Mouse (Mus musculus): ENCODE results near the gene Plcg1. TPM values are rescaled to one million over a fixed set of nuclear protein-coding genes. Genes with fewer than 3 reads are reported as not detected.

Plcg1 gene
- polyA plus RNA-seq, 1 experiment from 2014 or later = 52.8 TPM

DNA sequence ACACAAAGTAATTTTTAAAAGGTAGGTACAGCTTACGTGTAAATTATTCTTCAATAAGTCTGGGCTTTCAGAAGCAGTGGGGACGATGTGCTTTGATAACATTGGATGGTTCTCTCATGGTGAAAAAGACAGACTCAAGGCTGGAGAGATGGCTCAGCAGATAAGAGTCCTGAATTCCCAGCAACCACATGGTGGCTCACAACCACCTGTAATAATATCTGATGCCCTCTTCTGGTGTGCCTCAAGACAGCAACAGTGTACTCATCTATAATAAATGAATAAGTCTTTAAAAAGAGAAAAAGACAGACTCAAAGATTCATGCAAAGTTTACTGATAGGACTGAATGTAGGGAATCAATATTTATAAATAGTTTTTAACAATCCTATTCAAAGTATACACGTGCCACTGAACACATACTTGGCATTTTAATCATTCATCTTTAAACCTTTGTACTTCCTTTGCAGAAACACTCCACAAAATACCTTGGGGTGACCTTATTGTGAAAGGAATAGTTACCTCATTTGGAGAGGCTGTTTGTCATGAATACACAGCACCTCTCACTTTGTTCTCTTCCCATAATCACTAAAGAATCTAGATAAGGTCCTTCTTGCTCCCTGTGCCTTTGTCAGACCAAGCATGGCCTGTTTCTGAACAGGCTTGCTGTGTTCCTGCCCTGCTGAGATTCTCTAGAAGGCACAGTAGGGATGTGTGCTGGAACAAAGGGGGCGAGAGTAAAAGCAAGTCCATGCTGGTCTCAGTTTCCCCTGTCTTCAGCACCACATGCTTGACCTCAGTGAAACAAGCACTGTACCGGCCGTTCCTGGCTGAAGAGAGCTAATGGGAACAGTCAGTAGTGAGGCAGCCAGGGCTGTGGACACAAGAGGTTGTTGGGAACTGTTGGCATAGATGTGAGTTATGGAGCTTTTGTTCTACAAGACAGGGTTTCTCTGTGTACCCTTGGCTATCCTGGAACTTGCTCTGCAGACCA, 4.9 kb upstream of the Plcg1 start:
- ATAC-seq (replicated peaks; ENCODE audit: low FRiP score) = no peak
- H3K9me3 ChIP-seq (replicated peaks) = no peaks in the 10 kb centered on the region
- WGBS = 87% methylated on average over 6 of the region's 6 CpGs
- no peak overlapping the region for H3K4me2 ChIP-seq
- H3K9ac ChIP-seq = no peak overlapping the region
- H3K27ac ChIP-seq = no peak overlapping the region
- H3K4me1 ChIP-seq = peaks cover 12% of the 10 kb centered on the region
- peaks cover 44% of the 10 kb centered on the region for H3K36me3 ChIP-seq
- H3K4me3 ChIP-seq (replicated peaks) = no peak overlapping the region
- H3K27me3 ChIP-seq = peaks cover 2% of the 10 kb centered on the region; the same call in 1 of the 2 replicates

DNA sequence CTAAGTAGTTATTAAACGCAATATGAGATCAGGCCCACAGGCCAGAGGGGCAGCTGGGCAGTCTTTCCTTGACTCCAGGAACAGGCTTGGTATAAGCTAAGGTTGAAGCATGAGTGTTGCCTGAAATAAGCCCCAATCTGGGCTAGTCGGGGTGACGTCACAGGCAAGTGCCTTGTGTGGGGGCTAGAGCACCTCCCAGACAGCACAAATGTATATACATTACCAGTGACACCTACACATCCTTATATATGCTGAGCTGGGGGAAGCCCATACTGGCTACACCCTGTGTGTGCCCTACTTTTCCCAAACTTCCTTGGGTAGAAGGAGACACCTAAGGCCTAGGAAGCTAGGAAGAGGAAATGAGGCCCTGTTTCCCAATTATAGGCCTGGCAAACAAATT, 2.1 kb upstream of the Plcg1 start:
- no peak for ATAC-seq (replicated peaks; ENCODE audit: low FRiP score)
- WGBS = 89% methylated on average over 3 of the region's 3 CpGs

DNA sequence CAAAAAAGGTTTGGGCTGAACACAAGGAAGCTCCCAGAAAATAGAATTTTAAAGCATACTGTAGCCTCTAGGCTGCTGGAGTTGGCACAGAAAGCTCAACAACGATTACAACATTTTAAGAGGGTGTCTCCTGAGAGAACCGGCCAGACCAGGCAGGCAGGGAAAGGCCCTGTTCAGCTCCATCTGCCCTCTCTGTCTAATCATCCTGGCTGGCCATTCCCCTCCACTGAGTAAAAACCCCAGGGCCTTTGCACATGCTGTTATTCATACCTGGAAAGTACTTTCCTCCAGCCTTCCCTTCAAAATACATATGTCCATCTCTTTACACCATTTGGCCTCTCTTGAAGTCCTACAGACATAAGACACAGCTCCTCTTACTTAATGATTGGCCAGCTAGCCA, 1.7 kb upstream of the Plcg1 start:
- no peak overlapping the region; the same call in 1 of the 2 replicates for H3K4me3 ChIP-seq (replicated peaks)
- peaks cover 37% of the 10 kb centered on the region for H3K4me1 ChIP-seq
- H3K27ac ChIP-seq = no peak overlapping the region
- H3K27me3 ChIP-seq = peaks cover 2% of the 10 kb centered on the region; the same call in 1 of the 2 replicates
- no peaks in the 10 kb centered on the region for H3K9me3 ChIP-seq (replicated peaks)
- H3K9ac ChIP-seq = no peak overlapping the region
- no peak for ATAC-seq (replicated peaks; ENCODE audit: low FRiP score)
- H3K4me2 ChIP-seq = no peak overlapping the region
- 77% methylated on average over 2 of the region's 2 CpGs for WGBS
- H3K36me3 ChIP-seq = peaks cover 20% of the 10 kb centered on the region

More for the DNA sequence above, 2.1 kb upstream of the Plcg1 start:
- Histone ChIP-seq H3K9ac (no peak overlapping the region), H3K4me3 (replicated peaks) (no peak overlapping the region), H3K9me3 (replicated peaks) (no peaks in the 10 kb centered on the region), H3K4me1 (peaks cover 32% of the 10 kb centered on the region), H3K4me2 (no peak overlapping the region), H3K27me3 (peaks cover 2% of the 10 kb centered on the region; the same call in 1 of the 2 replicates), H3K36me3 (peaks cover 20% of the 10 kb centered on the region), H3K27ac (no peak overlapping the region)

GRCm38 (mm10) chr2:160729851-160730796, 976 bp upstream of the Plcg1 start:
- H3K4me3 ChIP-seq (replicated peaks) = peak overlapping the region; percentile 89
- WGBS = 25% methylated on average over 17 of the region's 17 CpGs
- peaks cover 2% of the 10 kb centered on the region; the same call in 1 of the 2 replicates for H3K27me3 ChIP-seq
- peaks cover 43% of the 10 kb centered on the region for H3K4me1 ChIP-seq
- ATAC-seq (replicated peaks; ENCODE audit: low FRiP score) = no peak
- H3K9ac ChIP-seq = peak overlapping the region; percentile 98
- H3K4me2 ChIP-seq = peak overlapping the region; percentile 82
- H3K27ac ChIP-seq = no peak overlapping the region
- H3K9me3 ChIP-seq (replicated peaks) = no peaks in the 10 kb centered on the region
- H3K36me3 ChIP-seq = peaks cover 20% of the 10 kb centered on the region

DNA sequence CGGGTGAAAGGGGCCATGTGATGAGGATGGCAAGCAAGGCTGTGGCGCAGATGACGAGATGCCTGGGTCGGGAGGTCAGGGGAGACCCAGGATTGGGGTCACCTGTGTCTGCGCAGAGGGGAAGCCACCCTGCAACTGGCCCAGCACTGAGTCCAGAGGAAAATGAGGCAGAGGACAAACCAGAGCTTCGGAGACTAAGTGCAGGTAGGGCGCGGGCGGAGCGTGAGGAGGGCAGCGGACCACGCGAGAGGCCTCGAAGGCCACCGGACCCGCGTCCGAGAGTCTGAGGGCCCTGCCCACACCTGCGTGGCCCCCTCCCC, 343 bp upstream of the Plcg1 start:
- ATAC-seq (replicated peaks; ENCODE audit: low FRiP score) = no peak; the same call in 1 of the 2 replicates
- Histone ChIP-seq H3K4me2 (peak overlapping the region; percentile 82), H3K9ac (peak overlapping the region; percentile 98), H3K9me3 (replicated peaks) (no peaks in the 10 kb centered on the region), H3K27me3 (peaks cover 2% of the 10 kb centered on the region; the same call in 1 of the 2 replicates), H3K27ac (no peak overlapping the region), H3K36me3 (peaks cover 20% of the 10 kb centered on the region), H3K4me3 (replicated peaks) (peak overlapping the region; percentile 89), H3K4me1 (peaks cover 49% of the 10 kb centered on the region)
- WGBS = 5% methylated on average over 19 of the region's 19 CpGs

GRCm38 (mm10) chr2:160731839-160732261, 750 bp downstream of the Plcg1 start:
- H3K36me3 ChIP-seq = peaks cover 29% of the 10 kb centered on the region
- peak; percentile 38 for ATAC-seq (replicated peaks; ENCODE audit: low FRiP score)
- peaks cover 55% of the 10 kb centered on the region for H3K4me1 ChIP-seq
- peak overlapping the region; percentile 89 for H3K4me3 ChIP-seq (replicated peaks)
- H3K4me2 ChIP-seq = peak overlapping the region; percentile 82
- H3K27ac ChIP-seq = peak overlapping the region; percentile 95
- no peaks in the 10 kb centered on the region for H3K9me3 ChIP-seq (replicated peaks)
- WGBS = under 1% methylated on average over 32 of the region's 32 CpGs
- peak overlapping the region; percentile 98 for H3K9ac ChIP-seq
- peaks cover 2% of the 10 kb centered on the region; the same call in 1 of the 2 replicates for H3K27me3 ChIP-seq

- Histone ChIP-seq H3K4me1 (peaks cover 60% of the 10 kb centered on the region), H3K27me3 (peaks cover 2% of the 10 kb centered on the region; the same call in 1 of the 2 replicates), H3K4me3 (replicated peaks) (peak overlapping the region; percentile 89), H3K9me3 (replicated peaks) (no peaks in the 10 kb centered on the region), H3K27ac (peak overlapping the region; percentile 95; the same call in 1 of the 2 replicates), H3K36me3 (peaks cover 36% of the 10 kb centered on the region), H3K9ac (peak overlapping the region; percentile 98), H3K4me2 (peak overlapping the region; percentile 82)
- no peak for ATAC-seq (replicated peaks; ENCODE audit: low FRiP score)
- WGBS = 21% methylated on average over 9 of the region's 9 CpGs
These were observed 1.4 kb downstream of the Plcg1 start for GRCm38 (mm10) chr2:160732420-160732995.

DNA sequence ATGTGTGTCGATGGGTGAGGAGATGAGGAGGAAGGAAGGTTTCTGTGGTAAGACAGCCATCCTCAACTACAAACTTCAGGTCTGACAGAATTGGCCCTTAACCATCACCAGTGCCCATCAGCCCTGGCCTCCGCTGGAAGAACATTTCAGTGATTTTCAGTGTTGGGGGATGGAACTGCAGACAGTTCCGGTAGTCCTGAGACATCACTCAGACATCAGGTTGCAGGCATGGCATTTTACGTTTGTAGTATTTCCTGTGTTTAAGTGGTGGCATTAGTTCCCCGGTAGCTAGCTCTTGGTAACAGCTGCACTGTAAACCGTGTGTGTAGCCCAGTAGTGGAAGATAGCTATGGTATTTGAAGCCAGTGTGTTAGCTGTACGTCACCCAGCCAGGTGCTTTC, 2.0 kb downstream of the Plcg1 start:
- Histone ChIP-seq H3K27me3 (peaks cover 2% of the 10 kb centered on the region; the same call in 1 of the 2 replicates), H3K4me2 (peak overlapping the region; percentile 82), H3K36me3 (peaks cover 38% of the 10 kb centered on the region), H3K9ac (peak overlapping the region; percentile 98; the same call in 1 of the 2 replicates), H3K9me3 (replicated peaks) (no peaks in the 10 kb centered on the region), H3K4me3 (replicated peaks) (peak overlapping the region; percentile 89), H3K4me1 (peaks cover 66% of the 10 kb centered on the region), H3K27ac (no peak overlapping the region)
- 25% methylated on average over 7 of the region's 7 CpGs for WGBS
- ATAC-seq (replicated peaks; ENCODE audit: low FRiP score) = no peak

- H3K4me2 ChIP-seq = peak overlapping the region; percentile 82
- H3K36me3 ChIP-seq = peaks cover 41% of the 10 kb centered on the region
- no peaks in the 10 kb centered on the region for H3K9me3 ChIP-seq (replicated peaks)
- H3K27ac ChIP-seq = no peak overlapping the region
- H3K9ac ChIP-seq = no peak overlapping the region
- ATAC-seq (replicated peaks; ENCODE audit: low FRiP score) = no peak
- H3K27me3 ChIP-seq = peaks cover 2% of the 10 kb centered on the region; the same call in 1 of the 2 replicates
- 76% methylated on average over 3 of the region's 3 CpGs for WGBS
- no peak overlapping the region for H3K4me3 ChIP-seq (replicated peaks)
- H3K4me1 ChIP-seq = peaks cover 75% of the 10 kb centered on the region
These were observed 3.2 kb downstream of the Plcg1 start for GRCm38 (mm10) chr2:160734331-160734730.

GRCm38 (mm10) chr2:160735706-160736310, 4.7 kb downstream of the Plcg1 start:
- 78% methylated on average over 5 of the region's 5 CpGs for WGBS
- H3K4me2 ChIP-seq = no peak overlapping the region

DNA sequence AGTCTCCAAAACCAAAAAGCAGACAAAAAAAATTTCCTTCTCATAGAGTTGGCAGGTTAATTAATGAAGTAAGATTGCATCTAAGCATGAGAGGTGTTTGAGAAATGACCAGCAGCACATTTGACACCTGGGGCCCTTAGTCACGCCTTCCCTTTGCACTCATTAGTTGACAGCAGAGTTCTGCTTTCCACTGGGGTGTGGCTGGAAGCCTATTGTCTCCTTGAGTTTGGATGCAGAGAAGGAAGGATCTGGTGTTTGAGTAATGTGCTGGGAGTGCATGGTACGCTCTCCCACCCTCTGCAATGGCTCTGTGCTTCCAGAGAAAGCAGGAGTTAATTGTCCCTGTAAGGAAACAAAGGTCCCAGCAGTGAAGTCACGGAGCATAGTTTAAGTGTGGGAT, 5.4 kb downstream of the Plcg1 start:
- no peak overlapping the region for H3K4me3 ChIP-seq (replicated peaks)
- H3K36me3 ChIP-seq = peaks cover 51% of the 10 kb centered on the region
- WGBS = 88% methylated on average over 3 of the region's 3 CpGs
- H3K4me1 ChIP-seq = peaks cover 85% of the 10 kb centered on the region
- no peaks in the 10 kb centered on the region for H3K9me3 ChIP-seq (replicated peaks)
- no peak for ATAC-seq (replicated peaks; ENCODE audit: low FRiP score)
- no peak overlapping the region for H3K9ac ChIP-seq
- no peak overlapping the region for H3K27ac ChIP-seq
- H3K4me2 ChIP-seq = no peak overlapping the region
- no peaks in the 10 kb centered on the region for H3K27me3 ChIP-seq

More at GRCm38 (mm10) chr2:160735706-160736310, 4.7 kb downstream of the Plcg1 start:
- no peak overlapping the region for H3K27ac ChIP-seq
- peaks cover 80% of the 10 kb centered on the region for H3K4me1 ChIP-seq
- H3K4me3 ChIP-seq (replicated peaks) = no peak overlapping the region
- H3K36me3 ChIP-seq = peaks cover 50% of the 10 kb centered on the region
- H3K9ac ChIP-seq = no peak overlapping the region
- no peaks in the 10 kb centered on the region for H3K27me3 ChIP-seq
- no peaks in the 10 kb centered on the region for H3K9me3 ChIP-seq (replicated peaks)
- no peak for ATAC-seq (replicated peaks; ENCODE audit: low FRiP score)

All from kidney, embryonic 15.5 days (tissue).